Mouse (Mus musculus) spleen, postnatal 10 days (tissue): ENCODE data around the gene Gm49369.
A peak's percentile ranks its signal among the peaks of the same experiment; 100 is the strongest.
"Not testable (repeated sequence)": the region's sequence is repeated elsewhere in the genome, so short reads cannot be mapped to it uniquely, and the experiment has no call there.

Source experiments
- DNase-seq, 2 experiments: peaks; one replicate each; pipeline ENCODE4 v3.0.0; 2021 to 2022; ENCODE audit warnings: low spot score in 2 of 2

The Gm49369 gene

DNA sequence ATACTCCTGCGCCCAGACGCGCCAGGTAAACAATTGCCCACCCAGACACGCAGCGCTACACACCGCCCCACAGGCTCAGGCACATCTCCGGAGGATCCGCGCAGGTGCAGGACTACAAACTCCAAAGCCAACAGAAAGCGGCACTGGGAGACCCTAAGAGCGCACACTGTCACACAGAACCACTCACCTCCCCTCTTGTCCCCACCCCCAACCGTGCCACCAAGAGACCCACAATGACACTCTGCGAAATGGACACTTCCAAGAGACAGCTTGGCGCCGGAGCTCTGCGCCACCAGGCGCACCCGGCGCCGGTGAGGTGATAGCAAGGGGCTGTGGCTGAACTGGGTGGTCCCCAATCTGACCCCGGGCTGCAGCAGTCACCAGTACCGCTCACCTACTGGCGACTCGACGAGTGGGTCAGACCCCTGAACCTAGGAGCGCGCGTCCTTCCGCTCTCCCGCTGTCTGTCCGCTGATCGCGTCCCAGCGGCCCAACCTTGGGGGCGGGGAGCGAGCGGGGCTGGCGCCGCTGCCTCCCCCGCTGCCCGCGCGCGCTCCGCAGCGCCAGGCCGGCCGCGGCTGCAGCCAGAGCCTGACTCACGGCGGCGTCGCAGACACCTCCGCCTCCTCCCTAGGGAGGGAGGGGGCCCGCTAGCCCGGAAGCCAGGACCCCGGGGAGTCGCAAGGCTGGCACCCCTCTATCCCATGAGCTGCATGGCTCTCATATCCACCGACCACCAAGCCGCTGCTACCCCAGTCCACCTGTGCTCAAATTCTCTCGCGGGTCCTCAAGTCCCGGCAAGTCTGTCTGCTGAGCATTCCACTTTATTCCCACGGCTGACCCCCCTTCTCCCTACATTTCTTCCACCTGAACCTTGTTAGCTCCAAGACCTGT is 10.5 kb downstream of the Gm49369 start:
- peak; percentile 28 to 43 for DNase-seq

DNA sequence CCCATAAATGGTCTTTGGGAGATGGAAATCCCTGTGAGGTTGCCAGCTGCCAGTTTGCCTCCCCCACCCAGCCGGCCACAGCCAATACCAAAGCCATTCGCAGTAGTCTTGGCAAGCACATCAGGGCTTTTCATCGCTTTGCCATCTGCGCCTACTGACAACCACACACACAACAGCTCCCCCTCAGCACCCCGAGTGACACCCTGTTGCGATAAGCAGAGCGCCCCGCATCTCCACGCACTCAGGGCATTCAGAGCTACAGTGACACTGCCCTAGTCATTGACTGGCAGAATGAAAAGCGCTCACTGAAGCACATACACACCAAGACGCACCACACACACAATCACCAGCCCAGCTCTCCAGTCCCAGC is 11.1 kb downstream of the Gm49369 start:
- DNase-seq = no peak

DNA sequence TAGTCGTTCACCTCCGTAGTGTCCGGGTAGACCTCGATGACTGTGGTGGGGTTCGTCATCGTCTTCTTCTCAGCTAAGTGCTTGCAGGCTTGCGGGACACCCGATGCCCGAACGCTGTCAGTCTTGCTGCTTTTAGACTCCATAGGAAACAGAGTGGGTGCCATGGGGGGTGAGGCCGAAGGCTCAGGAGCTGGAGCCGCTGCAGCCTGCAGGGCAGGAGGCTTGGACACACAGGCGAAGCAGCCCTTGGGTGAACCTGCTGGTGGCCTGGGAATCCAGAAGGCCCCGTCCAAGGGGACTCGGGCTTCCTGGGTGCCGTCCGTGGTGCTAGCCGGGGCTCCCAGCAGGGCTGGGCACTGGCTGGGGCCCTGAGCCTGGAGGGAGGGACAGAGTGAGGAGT is 11.5 kb downstream of the Gm49369 start:
- DNase-seq = peak; percentile 17 to 28

DNA sequence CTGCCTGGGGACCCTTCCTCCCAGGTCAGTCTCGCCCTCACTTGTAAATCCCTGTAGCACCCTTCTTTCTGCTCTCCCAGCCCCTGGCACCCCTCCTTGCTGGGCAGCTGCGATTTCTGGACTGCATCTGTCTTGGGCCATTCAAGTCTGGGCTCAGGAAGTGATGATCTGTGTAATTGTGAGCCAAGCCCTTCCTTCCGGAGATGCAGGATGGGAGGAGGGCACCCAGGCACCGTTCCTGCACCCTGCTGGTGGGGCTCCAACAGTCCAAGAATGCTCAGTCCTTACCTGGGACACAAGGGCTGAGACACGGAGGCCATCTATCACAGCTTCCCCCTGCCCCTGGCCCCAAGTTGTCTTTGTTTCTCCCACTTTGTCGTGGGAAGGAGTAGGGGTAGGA is 12.6 kb downstream of the Gm49369 start:
- peak in 1 of 2 experiments; percentile 17 for DNase-seq

DNA sequence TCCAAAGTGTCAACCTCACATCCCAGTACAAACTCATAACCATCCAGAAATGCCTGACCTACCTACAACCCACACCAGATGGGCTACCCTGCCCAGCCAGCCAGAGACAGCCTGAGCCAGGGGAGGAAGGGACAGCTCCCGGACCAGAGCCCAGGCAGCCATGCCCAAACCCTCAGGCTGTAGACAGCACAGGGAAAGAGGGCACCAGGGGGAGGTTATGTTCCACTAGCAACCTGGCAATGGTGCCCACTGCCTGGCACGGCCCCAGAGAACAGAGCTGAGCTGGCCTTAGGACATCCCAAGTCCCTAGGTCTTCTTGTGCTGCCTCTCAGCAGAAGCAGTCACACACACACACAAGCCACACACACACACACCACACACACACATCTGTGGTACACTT is 13.6 kb downstream of the Gm49369 start:
- peak in 1 of 2 experiments; percentile 12 for DNase-seq

DNA sequence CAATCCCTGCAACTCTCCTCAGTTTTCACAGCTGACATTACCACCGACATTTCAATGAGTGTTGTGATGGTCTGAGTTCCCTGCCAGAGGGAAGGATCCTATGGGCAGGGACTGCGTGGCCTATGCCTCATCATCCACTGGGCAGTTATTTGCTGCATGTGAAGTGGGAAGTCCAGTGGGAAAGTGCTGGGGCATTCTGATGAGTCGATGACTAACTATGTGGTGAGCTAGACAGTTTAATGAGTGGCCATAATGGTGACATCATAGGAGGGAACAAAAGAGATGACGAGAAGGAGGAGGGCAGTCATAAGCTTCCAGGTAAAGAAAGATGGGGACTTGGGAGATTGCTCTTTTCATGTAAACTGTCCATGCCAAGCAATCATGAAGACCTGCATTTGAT is 19.4 kb downstream of the Gm49369 start:
- no peak for DNase-seq

DNA sequence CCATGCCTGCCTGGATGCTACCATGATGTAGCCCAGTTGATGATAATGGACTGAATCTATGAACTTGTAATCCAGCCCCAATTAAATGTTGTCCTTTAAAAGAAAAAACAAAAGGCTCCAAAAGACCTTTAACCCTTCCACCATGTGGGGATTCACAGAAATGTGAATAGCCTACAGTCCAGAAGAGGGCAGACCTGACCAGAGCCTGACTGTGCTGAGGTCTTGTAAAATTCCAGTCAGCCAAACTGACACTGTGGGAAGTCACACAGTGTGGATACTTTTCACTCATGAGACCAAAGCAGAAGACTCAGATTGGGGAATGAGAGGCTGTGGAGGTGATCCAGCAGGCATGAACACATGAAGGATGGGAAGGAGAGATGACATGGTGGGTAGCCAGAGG is 21.7 kb downstream of the Gm49369 start:
- DNase-seq = no peak

DNA sequence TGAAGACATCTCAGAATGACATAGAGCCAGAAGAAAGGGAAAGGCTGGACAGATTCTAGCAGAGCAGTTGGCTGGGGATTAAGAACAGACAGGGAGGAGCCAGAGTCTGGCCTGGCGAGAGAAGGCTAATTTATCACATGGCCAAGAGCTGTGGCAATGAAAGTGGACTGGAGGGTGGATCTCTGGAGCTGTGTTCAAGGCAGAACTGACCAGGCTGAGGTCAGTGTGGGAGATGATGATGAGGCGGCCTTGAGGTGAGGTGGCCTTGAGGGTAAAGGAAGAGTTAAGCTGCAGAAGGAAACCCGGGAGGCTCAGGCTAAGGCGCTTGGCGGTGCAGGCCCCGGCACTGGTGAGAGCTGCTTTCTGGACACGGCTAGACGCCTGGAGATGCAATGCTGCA is 23.3 kb downstream of the Gm49369 start:
- DNase-seq = no peak

DNA sequence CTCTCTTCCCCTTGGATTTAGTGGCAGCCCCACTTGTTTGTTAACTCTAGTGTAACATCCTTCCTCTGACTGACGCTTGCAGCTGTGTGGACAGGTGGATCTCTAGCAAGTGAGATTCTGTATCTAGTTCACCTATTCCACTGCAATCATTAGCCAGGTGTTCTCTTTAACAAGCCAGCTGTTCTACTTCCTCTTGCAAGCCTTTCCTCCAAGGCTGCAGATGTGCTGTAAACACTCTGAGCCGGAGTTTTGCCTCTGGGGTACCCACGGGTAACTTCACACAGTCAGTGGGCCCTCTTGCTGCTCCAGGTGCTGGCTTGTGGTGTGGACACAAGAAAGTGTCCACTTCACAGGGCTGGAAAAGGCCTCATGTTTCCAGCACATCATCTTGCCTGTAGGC is 24.9 kb downstream of the Gm49369 start:
- no peak for DNase-seq

DNA sequence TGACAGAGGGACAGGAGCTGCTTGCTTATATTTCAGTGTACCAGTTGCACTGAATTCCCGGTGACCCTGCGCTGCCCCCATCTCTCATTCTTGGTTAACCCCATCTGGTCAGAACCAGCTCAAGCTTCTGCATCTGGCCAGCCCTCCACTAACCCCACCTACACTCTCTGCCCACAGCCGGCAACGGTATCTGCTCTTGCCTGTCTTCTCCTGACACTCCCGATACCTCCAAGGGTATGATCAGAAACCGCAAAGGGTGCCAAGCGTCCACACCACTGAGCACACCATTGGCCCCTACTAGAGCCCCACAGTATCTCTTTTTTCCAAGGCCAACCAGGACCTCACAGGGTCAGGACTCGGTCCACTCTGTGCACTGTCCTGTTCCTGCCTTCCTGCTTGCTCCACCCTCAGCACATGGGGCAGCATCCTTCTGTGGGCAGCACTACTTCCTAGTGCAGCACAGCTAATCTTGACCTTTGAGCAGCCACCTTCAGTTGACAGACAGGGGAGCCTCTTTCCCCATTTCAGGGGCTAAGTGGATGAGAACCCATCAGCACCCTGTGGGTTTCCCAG is 27.7 kb downstream of the Gm49369 start:
- peak in 1 of 2 experiments; percentile 49 for DNase-seq

DNA sequence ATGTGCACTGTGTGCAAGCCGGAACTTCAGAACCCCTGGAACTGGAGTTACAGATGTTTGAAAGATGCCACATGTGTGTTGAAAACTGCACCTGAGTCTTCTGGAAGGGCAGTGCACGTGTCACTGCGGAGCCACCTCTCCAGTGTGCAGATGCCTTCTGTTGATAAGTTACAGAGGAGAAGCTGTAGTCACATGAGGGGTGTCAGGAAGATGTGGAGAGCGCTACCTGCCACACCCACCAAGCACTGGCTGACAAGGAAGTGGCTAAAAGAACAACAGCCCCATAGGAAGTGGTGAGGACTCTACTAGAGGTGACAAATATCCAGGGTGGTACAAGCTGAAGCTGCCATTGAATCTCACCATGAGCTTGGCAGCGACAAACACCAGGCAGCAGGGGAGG is 28.6 kb downstream of the Gm49369 start:
- DNase-seq = peak in 1 of 2 experiments; percentile 58

DNA sequence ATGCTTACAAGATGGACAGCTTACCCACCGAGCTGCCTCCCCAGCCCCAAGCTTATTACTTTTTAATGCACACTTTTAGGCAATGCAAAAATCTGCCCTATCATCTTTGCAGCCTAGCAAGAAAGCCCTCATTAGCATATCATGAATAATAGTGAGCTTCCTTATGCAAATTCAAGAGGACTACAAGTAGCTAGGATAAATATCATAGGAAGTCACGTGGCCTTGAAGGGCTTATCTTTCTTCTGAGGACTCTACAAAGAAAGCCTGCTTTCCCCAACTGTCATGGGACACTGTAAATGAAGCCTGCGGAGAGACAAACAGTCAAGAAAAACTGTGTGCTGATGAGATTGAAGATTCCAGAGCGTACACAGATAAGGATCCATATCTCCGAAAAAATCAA is 30.9 kb downstream of the Gm49369 start:
- no peak for DNase-seq

DNA sequence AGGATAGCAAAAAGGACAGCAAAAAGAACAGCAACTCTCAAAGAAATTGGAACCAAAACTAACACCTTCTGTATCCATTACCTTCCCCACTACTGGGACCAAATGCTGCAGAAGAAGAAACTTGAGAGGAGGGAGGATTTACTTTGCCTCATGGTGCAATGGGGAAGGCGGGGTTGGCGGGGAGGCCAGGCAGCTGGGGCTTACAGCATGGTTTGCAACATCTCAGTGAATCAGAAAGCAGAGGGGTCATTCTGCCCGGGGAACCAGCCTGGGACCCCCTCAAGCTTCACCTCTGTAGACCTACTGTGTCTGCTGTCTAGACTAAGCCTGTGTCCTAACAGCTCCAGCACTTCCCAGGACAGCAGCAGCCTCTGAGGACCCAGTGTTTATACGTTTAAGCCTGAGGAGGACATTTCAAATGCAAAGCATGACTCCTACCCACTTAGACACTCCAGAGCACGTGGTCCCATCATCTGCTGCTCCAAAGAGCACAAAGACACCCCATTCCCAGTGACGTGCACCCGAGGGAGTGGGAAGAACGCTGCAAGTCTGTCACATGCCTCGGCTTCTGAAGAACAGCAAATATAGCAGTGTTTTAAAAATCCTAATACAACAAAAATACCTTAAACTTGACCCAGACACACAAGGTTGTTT is 33.0 kb downstream of the Gm49369 start:
- no peak for DNase-seq

DNA sequence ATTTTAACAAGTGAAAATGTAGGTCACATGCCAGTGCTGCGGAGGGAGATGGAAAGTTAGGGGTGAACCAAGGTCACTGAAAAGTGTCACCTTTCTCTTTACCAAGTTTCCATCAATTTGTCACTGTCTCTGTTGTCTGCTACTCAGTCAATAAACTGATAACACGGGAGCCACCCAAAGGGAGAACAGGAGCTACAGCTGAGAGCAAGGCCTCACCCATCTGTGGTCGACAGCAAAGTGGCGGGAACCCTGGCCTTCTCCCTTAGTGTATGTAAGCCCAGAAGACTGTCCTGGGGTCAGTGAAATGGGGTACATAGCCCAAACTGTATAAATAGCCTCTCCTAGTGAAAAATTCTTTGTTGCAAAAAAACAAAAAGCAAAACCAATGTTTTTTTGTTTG is 34.9 kb downstream of the Gm49369 start:
- DNase-seq = no peak

DNA sequence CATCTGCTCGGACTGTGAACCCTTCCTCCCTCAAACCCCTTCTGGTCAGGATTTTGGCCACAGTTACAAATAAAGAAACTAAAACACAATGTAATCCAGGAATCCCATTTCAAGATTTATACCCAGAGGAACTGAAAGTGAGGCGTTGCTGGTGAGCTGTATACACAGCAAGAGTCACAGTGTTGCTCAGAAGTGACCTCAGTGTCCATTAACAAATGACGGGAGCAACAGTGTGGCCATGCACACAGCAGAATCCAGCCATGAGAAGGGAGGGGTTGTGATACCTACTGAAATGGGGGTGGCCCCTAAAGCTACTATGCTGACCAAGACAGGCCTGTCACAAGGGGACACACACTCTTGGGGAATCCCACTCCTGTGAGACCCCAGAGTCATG is 40.2 kb downstream of the Gm49369 start:
- no peak for DNase-seq

DNA sequence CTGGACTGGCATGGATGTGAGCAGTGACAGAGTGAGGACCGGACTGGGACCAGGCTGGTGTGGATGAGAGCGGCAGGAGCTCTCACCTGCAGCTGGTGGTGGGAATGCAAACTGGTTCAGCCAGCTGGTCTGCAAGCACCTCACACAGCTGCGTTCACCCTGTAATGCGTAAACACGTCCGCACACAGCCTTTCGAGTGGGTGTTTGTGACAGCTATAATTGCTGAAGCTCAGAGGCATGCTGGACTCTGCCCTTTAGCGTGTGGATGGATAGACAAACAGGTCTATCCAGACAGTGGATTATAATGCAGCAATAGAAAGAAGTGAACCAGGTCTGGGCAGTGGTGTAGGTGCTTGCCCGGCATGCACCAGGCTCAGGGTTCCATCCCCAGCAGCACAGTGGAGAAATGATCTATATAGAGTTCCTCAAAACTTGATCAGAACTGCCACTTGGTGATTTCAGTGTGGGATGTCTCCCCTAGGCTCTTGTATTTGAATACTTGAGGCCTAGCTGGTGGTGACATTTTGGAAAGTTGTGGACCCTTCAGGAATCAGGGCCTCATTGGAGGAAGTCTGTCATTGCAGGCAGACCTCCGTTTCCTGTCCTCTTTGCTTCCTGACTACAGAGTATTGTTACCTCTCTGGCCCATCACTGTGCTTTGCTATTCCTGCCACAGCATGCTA is 40.8 kb downstream of the Gm49369 start:
- DNase-seq = no peak

DNA sequence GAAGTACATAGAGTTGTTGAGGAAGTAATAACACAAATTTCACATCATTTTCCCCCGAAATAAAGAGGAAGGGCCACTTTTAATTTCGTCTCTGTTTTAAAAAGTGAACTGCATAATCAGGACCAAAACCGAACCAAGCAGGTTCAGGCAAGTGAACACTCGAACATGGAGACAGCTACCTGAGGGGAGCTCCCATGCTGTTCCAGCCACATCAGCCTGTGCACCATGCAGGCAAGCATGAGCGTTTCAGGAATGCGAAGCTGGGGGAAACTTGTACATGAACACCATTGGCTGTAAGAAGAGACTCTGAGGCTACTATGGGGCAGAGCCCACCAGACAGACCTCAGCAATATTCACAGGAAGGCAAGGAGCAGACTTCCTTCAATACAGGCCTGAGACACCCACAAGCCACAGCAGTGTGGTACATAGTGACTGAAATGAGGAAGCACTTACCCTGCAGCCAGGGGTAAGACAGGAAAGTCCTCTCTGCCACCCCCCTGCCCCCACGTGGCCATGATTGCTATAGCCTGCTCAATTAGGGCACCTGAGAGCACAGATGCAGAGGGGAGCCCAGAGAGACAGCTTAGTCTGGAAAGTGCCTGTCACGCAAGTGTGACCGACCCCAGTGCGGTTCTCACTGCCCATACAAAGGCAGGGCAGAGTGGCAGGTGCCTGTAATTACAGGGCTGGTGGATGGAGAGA is 42.0 kb downstream of the Gm49369 start:
- DNase-seq = peak in 1 of 2 experiments; percentile 71

DNA sequence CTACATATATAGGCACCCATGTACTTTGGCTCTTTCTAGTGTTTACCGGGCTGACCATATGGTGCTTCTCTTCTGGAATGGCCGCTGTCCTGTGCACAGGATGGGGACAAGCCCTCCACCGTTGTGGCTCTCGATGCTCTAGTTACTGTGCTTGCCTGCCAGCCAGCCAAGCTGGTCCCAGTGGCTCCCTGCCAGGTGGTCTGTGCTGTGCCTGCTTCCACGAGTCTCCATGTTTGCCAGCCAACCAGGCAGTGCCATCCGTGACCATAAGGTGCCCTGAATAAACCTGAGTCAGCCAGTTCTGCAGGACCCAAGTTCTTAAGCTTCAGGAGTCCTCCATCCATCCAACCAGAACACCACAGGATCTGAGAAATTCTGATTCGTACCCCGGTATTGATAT is 47.3 kb downstream of the Gm49369 start:
- DNase-seq = no peak

DNA sequence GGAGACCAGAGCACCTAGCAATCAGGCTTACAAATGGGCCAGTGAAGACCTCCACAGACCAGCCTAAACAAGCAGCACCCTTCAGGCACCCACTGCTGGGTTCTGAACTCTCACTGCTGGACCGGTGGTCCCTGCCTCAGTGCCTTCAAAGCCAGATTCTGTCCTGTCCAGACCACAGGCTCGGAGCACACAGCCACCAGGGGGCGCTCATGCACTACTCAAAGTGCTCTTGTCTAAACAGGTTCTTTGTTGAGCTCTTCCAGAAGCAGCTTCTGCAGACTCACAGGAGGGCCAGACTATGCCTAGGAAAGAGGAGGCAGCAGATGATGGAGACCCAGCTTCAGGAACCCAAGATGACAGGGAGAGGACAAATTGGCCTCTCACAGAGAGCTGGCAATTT is 48.2 kb downstream of the Gm49369 start:
- peak; percentile 85 to 94 for DNase-seq

DNA sequence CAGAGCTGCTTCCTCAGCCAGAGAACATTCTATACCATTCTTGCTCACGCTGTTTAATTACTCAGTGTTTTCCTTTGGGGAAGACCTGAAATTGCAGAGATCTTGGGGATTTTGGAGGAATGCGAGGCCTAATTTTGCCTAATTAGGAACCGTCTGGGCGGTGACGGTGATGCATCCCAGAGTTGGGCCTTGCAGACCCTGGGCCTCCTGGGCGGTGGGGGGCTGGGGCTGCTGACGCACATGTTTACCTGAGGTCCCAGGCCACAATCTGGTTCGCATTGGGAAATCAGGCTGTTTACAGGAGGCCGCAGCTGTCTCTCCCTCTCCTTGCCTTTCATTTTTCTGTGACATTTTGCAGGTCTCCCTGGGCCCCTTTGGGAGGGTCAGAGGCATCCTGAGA is 49.7 kb downstream of the Gm49369 start:
- DNase-seq = not testable (repeated sequence)

DNA sequence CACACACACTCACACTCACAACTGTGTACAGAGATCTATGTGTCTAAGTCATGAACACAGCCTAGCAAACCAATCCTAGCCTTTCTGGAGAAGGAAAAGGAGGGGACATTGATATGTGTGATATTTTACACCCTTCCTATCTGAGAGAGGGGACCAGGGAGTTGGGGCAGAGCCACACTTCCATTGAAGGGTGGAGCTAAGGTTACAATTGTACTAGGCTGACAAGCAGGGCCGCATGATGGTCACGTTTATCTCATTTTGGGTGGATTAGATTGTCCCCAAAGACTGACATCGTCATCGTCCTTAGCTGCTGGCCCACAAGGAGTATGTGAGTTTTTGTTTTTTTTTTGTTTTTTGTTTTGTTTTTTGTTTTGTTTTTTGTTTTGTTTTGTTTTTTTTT is 51.2 kb downstream of the Gm49369 start:
- no peak for DNase-seq

DNA sequence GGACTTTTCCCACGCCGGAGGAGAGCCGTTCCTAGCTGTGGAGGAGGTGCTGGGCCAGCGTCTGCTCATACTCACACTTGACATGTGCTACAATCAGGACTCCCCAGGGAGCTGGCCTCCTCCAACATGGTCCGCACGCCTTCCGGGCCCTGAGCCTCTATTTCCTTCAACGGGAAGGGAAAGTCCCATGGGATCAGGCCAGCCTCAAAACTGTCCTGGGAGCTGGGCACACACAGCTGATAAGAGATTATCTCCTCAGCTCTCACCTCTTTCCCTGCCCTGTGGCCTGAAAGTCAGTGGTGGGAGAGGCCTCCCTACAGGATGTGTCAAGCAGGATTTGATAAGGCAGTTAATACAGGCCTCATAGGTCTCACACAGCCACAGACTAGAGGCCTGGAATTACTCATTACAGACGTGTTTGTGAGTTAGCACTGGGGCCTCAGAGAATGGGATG is 52.2 kb downstream of the Gm49369 start:
- DNase-seq = no peak
